Mouse (Mus musculus) erythroblast, embryonic 14.5 days (primary cell): Measurements from ENCODE around the gene Olfr1262.

ENCODE experiments used
- GATA1 ChIP-seq: IDR thresholded peaks from 2 replicates; pipeline ENCODE4 v1.6.1; 2012; ENCODE audit warnings: low read length, inconsistent platforms, mixed read lengths
- TAL1 ChIP-seq: IDR thresholded peaks from 3 replicates; pipeline ENCODE4 v1.6.1; 2012; ENCODE audit warnings: low read length, inconsistent platforms, mixed read lengths

- TF ChIP-seq TAL1: no peak
- TF ChIP-seq GATA1: no peak
These were observed 25.5 kb downstream of the Olfr1262 start, which contains the start of gene Olfr1264 for GRCm38 (mm10) chr2:90025477-90025876.
